Mouse (Mus musculus): ENCODE results near the gene Tet1.
"Not testable (repeated sequence)": the region's sequence is repeated elsewhere in the genome, so short reads cannot be mapped to it uniquely, and the experiment has no call there.

The Tet1 gene

DNA sequence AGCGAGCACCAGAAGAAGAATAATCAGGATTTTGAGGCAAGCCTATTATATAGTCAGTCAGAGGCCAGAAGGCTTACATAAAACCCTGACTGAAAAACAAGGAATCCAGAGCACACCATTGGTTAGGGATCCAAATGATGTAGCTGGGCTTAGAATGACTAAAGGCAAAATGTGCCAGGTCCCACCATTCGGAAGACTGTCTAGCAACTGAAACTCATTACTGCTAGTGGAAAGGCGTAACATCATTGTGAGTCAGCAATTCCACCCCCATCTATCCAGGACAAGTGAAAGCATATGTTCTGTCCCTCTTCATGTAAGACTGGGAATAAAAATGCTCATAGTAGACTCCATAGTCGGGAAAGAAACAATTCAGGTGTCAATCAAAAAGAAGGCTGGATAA, 57.8 kb downstream of the Tet1 start:
- peak; percentile 38 for DNase-seq (ENCODE audit: inconsistent ontology term)

DNA sequence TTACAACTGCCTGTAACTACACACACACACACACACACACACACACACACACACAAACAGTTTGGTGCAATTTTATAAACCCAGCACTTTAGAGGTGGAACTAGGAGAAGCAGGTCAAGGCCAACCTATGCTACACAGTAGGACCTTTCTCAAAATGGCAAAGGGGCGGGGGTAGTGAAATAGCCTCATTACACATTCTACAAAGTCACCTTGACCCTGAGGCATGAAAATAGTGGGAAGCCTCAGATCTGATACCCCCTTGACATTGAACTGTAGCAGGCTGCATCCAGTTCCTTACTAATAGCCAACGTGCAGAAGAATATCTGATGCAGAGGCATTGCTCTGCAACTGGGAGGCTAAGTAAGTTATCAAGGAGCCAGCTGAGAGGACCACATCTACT, 60.0 kb downstream of the Tet1 start:
- DNase-seq (ENCODE audit: inconsistent ontology term): no peak

DNA sequence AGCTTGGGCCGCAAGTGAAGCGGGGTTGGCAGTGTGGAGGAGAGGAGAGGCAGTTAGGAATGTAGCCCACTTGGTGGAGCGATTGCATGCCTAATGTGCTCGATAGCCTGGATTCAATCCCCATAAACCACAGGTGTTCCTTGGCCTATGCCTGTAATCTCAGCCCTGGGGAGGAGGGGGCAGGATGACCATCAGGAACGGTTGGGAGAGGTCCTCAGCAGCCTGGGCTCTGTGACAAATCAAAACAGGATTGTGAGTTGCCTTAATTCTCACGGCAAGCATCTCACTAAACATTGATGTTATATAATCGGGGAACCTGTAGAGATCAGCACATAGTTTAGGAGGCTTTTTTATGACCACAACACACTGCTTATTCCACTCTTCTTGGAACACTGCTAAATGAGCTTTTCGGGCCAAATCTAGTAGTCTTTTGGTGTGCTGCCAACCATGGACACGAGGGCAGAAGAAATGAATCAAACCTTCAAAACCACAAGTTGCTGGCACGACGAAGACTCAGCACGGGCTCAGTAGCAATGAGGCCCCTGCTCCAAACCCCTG, 61.6 kb downstream of the Tet1 start:
- peak; percentile 96 for DNase-seq (ENCODE audit: inconsistent ontology term)

DNA sequence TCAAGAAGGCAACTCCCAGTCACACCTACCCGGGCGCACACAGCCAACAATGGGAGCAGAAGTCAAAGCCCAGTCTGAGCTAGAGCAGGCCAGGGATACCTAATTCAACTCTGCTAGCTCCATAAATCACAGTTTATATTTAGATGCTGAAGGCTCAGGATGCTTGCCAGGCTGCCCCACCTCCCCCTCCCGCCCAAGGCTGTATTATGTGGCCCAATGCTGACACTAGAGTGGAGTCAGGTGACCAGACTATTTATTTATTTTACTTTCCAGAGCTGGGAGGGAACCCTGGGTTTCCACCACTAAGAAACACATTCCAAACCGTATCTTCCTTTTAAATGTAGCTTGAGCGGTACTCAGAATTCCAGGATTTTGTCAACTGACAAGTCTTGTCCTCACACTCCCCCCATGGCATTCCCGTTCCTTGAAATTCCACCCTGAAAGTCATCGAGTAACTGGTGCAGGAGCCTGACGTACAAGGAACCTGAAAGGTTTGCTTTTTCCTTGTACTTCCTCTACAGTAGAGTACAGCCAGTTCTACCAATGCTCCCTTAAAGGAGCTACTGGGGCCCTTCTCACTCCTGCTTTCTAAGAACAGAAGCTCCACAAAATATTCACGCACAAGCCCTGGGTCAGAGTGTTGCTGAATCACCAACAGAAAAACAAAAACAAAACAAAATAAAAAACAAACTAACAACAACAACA, 64.9 kb downstream of the Tet1 start:
- no peak for DNase-seq (ENCODE audit: inconsistent ontology term)

DNA sequence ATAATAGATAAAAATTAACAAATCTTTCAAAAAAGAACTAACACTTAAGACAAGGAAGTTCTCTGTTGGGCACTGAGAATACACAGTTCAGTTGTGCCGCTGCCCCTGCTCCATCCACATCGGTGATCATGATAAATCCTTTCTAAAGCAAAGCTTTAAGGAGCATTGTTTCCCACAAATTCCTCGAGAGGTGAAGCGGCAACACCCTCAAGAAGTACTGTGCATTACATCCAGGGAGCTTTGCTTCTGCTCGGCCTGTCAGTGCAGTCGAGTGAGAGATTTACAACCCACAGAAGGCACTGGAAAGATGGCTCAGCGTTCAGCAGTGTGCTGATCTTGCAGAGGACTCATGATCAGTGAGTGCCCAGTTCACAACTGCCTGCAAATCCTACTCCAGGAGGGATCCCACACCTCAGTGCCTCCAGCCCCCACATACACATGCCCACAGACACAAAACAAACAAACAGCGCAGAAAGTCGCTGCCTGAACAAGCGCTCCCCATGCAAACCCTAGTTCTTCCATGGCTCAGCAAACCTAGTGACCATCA, 66.8 kb downstream of the Tet1 start:
- no peak for DNase-seq (ENCODE audit: inconsistent ontology term)

DNA sequence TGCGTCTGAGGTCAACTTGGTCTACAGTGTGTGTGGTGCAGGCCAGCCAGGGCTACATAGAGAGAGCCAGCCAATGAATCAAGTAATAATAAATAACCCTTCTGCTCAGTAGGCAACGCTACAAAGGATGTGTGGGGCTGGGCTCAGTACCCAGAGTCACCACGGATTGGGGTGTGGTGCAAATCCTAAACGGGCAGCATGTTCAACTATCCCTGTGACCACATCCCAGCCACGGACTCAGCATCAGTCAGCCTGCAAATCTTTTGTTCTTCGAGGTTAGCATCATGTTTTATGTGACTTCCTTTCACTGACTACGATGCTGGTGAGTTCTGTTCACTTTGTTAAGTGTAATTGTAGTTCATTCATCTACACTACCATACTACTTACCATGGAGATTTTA, 68.1 kb downstream of the Tet1 start:
- DNase-seq (ENCODE audit: inconsistent ontology term): no peak

DNA sequence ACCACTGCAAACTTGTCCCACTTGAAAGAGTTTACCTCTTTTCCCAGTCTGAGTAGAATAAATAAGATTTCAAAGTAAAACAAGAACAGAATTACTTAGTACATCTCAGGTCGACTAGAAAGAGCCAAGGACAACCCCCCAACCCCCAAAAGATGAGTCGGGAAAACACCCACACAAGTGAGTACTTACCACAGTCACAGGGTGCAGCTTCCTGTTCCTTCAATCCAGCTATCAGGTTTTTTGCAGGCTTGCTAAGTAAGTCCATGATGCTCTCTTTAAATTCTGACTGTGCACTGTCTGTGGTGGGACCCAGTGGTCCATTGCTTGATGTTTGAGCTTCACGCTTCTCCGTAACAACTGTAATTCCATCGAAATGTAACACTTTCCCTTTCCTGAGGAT, 70.8 kb downstream of the Tet1 start:
- no peak for DNase-seq (ENCODE audit: inconsistent ontology term)

DNA sequence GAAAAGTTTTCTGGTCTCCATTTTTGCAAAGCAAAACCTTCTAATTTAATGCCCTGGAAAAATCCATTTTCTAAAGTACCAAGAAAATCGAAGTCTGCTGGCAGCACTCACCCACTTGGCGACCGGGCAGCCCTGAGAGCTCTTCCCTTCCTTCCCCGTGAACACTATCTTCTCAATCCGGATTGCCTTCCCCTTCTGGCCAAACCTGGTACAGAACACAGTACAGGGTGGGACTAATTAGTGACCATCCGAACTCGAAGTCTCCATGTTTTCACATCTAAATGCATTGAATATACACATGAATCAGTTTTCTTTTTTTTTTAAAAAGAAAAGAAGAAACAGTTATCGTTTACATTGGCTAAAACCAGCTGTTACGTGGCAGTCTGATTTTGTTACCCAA, 76.0 kb downstream of the Tet1 start:
- DNase-seq (ENCODE audit: inconsistent ontology term): no peak

DNA sequence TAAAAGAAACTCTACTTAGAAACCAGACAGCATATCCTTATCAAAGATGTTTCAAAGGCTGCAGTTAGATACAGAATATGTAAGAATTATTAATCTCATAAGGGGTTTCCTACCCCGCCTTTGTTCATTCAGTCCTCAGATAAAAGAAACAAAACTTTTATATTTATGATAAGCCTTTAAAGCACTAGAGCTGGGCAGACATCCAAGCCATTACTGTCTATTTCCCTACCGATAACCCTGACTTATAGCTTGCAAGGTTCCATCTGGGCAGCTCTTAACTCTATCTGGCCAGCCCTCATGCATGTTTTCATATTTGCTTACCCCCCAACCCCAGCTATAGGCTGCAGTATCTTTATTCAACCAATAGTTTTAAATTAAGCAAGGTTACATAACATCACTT, 77.2 kb downstream of the Tet1 start:
- DNase-seq (ENCODE audit: inconsistent ontology term): no peak

DNA sequence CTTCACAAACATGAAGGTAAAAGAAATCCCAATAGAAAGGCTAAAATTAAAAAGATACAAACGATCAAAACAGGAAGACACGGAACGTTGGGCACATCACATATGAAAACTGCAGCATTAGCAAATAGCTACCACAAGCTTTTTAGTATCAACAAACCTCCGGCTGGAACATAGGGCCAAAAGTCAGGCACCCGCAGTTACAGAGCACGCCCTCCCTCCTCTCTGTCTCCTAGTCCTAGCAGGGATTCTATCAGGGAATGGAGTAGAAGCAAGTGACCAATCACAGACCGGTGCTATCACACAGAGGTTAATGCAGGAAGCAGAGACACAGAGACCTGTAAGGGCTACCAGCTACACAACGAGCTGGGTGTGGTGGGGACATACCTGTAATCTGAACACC, 84.3 kb downstream of the Tet1 start:
- DNase-seq (ENCODE audit: inconsistent ontology term): no peak

DNA sequence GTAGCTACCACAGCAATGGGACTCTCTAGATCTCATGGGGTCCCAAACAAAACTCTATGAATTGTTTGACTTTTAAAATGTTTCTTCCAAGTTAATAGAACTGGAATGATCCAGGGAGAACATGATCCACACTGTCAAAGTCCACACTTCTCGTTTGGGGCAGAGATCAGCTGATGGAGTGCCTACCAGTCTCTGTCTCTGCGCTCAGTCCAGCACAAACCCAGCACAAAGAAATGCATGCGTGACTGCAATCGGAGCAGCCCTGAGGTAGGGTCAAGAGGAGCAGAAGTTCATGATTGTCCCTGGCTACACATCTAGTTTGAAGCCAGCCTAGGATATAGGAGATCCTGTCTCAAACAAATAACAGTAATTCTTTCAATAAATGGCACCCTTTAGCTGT, 85.4 kb downstream of the Tet1 start:
- no peak for DNase-seq (ENCODE audit: inconsistent ontology term)

DNA sequence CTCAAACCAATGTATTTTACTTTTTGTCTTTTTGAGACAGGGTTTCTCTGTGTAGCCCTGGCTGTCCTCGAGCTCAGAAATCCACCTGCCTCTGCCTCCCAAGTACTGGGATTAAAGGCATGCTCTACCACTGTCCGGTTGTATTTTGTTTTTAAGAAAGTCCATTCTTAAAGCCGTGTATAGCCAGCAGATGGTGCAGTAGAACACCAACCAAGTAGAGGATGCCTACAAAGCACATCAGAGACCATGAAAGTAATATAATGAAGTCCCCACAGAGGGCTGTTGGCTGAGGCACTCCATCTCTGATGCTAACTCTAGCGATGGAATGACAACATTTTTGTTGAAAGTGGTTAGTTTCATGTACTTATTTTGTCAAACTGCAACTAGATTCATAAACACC, 98.8 kb downstream of the Tet1 start:
- no peak for DNase-seq (ENCODE audit: inconsistent ontology term)

DNA sequence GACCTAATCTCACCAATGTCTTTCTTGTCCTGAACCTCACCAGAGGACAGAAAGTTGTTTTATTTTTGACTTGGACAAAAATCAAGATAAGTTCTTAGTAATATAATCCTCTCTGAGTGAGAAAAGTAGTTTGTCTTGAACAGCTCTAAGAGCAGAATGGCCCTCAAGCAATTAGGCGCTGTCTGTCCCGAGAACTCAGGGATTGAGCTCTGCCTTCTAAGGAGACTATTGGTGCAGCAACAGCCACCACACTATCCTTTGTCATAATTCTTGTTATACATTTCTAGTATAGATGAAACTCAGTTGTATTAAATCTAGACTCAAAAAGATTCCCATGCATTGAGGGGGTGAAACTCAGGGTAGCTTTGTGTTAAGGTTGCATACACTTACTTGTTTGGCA, 100.0 kb downstream of the Tet1 start:
- DNase-seq (ENCODE audit: inconsistent ontology term): no peak

DNA sequence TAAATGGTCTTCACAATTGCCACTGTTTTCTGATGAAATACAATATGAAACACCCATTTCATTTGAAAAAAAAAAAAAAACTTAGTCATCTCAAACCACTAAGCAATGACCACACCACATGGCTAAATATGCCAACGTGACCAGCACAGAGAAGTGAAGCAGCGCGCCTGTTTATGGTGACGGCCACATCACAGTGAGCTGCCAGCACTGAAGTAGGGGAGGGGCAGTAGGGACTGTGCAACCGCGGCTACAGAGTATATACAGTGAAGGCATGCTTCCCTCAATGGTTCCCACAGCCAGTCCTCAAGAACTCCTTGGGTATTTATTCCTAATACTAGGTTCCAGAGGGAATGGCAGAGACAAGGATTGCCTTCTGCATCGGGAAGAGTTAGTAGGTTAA, 100.5 kb downstream of the Tet1 start:
- no peak for DNase-seq (ENCODE audit: inconsistent ontology term)

DNA sequence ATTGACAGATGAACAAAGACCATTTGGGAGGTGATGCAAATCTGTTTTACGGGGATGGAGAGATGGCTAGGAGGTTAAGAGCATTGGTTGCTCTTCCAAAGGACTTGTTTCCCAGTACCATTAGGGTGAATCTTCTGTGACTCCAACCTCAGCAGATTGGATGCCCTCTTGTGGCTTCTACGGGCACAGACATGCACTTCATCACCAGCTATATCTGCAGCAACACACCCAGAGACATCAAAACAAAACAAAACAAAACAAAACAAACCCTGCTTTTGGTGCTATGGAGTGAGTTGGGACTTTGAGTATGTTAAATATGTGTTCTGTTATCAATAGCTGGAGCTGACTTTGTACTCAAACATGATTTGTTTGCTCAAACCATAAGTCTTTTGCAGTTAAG, 104.7 kb downstream of the Tet1 start:
- peak; percentile 19 for DNase-seq (ENCODE audit: inconsistent ontology term)

DNA sequence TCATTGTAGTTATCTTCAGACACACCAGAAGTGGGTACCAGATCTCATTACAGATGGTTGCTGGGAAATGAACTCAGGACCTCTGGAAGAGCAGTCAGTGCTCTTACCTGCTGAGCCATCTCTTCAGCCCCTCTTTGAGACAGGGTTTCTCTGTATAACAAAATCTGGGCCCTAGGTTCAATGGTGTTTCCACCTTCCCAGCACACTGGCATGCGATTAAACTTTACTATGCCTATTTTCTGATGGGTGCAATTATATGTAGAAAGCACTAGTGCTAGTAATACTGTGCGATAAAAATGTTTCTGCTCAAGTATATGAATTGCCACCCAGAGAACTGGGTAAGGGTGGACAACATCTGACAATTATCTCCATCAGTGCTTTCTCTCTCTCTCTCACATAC, 105.5 kb downstream of the Tet1 start:
- no peak for DNase-seq (ENCODE audit: inconsistent ontology term)

DNA sequence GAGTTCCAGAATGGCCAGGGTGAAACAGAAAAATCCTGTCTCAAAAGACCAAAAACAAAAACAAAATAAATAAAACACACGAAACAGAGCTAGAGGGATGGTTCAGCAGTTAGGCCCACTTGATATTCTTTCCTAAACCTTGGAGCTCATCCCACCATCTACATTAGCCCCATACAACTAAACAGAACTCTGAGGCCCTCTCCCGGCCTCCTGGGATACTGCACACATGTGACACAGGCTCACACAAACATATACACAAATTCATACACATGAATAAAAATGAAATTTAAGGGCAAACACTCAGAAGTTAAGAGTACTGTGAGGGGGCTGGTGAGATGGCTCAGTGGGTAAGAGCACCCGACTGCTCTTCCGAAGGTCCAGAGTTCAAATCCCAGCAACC, 114.6 kb downstream of the Tet1 start:
- DNase-seq (ENCODE audit: inconsistent ontology term): no peak

DNA sequence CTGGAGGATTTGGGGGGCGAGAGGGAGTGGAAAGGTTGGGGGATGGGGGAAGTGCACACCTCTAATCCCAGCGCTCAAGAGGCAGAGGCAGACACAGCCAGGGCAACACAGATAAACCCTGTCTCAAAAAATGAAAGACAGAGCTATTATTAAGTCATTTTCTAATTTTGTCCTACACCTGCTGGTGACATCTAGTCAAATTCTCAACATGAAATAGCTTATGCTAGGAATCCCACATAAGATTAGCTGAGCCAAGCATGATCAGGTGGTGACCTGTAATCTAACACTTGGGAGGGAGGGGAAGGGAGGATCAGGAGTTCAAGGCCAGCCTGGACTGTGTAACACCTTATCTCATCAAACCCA, 115.7 kb downstream of the Tet1 start:
- DNase-seq (ENCODE audit: inconsistent ontology term): no peak

DNA sequence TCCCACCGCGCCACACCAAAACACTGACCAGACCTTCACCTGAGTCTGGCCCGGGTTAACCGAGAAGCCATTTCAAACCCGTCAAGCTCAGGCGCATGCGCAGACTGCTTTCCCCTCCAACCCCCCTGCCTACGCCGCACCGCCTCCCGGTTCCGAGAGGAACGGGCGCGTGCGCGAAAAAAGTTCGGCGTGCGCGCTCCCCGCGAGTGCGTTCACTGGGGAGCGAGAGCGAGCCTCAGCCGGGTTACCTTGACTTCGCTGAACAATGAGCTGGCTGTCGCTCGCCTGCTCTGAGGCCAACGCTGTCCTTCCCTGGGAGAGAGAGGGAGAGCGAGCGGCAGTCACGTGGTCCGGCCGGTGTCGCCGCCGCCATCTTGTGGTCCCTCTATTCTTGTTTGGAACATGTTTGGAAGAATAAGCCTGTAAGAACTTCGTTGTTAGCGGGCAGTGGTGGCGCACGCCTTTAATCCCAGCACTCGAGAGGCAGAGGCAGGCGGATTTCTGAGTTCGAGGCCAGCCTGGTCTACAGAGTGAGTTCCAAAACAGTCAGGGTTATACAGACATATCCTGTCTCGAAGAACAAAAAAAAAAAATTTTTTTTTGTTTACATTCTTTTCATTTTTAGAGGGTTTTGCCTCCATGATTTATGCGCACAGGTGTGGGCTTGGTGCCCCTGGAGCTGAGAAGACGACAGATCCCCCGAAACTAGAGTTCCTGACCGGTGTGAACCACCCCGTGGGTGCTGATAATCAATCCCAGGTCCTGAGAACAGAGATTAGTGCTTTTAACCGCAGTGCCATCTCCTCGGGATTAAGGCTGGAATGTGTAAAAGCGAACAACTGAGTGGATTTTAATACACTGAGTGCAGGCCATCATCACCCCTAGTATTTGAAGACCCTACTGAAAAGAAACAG, 116.4 kb downstream of the Tet1 start, which contains the start of gene Ccar1:
Ccar1 (minus strand) TSS at position 110 of the 914 bp plus-strand sequence.
- peak; percentile 99 for DNase-seq (ENCODE audit: inconsistent ontology term)

DNA sequence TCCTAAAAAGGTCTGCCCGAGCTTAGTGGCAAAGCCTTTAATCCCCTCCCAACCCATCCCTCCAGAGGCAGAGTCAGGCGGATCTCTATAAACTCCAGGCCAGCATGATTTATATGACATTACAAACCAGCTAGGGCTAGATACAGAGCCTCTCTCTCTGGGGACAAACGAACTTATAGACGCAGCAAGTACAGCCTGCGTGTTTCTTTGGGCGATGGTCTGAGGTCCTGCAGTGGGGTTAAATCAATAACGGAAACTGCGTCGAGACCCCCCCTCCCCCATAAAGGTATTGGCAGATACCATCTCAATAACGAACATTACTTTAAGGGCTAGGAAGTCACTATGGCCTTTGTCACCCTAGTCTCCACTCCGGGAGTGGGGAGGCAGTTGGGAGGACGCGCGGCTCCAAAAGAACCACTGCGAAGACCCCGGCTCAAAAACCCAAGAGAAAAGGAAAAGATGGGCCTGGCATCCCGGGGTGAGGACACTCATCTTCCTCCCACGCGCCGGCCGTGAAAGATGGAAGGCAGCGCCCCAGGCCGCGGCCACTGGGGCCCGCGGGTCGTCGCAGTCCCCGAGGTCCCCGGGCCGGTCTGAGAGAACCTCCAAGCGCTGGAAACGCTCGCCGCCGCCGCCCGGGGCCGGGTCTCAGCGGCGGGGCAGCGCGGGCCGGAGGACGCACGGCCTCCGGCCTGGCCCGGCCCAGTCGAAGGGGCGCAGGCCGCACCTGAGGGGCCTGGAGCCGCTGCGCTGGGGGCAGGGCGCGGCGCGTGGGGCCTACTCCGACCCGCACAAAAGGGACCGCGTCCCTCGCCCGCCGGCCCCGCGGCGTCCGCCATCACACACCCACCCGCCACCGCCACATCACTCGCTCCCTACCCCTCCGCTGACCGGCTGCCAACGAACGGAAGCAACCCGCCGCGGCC, 117.3 kb downstream of the Tet1 start:
- peak; percentile 54 for DNase-seq (ENCODE audit: inconsistent ontology term)

DNA sequence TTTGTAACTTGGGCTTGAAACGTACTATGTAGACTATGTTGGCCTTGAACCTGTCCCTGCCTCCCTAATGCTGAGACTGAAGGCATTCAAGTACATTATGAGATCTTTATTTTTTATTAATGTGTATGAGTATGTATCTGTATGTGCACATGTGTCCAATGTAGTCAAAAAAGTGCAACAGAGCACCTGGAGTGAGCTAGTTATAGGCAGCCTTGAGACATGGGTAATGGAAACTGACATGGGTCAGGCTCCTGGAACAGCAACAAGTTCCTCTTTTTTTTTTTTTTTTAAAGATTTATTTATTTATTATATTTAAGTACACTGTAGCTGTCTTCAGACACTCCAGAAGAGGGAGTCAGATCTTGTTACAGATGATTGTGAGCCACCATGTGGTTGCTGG, 127.0 kb downstream of the Tet1 start:
- DNase-seq (ENCODE audit: inconsistent ontology term): not testable (repeated sequence)
